Mouse (Mus musculus) gonadal fat pad, adult 2 months (tissue): Measurements from ENCODE around the gene Slc22a20. TPM values are rescaled to one million over a fixed set of nuclear protein-coding genes. Genes with fewer than 3 reads are reported as not detected.

ENCODE experiments used
- DNase-seq: peaks from one replicate; pipeline ENCODE4 v3.0.0-alpha.2; 2012; ENCODE audit warnings: low read depth
- polyA plus RNA-seq: library from polyadenylated mRNA; depleted of rRNA; stranded (reverse); fragments of >200 nt; gene quantifications from 2 replicates; pipeline ENCODE4 v1.2.3, GENCODE M21; 2012

Slc22a20 gene
- polyA plus RNA-seq, 1 experiment = not detected

DNA sequence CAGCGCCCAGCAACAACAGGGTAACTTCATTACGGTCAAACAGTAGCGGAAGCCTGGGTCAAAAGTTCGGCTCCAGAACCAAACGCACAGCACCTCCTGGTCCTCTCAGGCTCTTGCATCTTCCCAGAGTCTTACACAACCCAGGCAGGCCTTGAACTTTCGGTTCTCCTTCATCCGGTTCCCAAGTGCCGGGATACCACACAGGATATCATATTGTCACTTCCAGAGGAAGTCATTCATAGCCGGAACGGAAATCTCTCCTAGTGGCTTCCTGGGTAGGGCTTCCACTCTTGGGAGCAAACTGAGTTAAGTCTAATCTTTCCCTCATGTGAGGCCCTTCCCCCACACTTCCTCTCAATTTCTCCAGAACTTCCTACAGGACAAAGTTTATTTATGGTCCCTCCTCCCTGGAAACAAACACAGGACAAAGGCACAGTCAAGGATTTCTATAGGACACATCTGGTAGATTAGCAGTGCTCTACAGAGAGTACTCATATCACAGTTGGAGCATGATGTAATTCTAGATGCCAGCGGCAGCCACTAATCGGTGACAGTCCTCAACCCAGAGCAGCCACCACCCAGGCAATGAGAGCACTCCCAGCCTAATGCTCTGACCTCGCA lies 33.8 kb downstream of the Slc22a20 start:
- no peak for DNase-seq

DNA sequence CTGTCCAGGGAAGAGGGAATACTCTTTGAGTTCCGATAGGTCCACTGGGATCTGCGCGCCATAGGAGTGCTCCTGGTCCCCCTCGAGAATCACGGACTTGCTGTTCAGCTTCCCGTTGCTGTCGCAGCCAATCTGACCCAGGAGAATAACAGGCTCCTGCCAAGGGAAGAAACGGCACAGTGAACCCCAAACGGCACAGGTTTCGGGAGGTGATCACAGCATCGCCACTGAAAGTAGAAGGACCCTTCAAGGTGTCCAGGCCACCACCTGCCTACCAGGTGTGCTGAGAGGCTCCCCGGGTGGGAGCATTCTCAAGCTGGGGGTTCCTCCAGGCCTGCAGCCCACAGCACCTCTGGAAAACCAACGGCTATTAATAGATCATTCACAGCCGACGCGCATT lies 34.3 kb downstream of the Slc22a20 start:
- no peak for DNase-seq

GRCm38 (mm10) chr19:5950218-5950617 lies 35.7 kb downstream of the Slc22a20 start:
- DNase-seq = no peak

- no peak for DNase-seq
Measured at GRCm38 (mm10) chr19:5945891-5946290, 40.1 kb downstream of the Slc22a20 start.

DNA sequence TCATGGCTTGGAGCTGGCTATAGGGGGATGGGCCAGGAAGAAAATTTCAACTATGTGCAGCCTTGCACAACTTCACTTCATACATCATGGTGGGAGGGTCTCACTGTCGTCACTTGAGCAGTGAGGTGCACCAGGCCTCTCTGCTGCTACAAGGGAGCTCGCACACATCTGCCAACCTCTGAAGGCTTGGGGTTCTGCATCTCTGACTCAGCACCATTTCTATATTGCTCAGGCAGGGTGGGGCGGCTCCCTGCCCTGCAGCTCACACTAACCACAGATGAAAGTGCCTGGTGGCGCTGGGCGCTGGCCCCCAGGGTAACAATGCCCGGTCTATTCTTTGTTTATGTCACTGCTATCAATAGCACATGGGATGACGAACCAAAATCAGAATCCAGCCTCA lies 40.9 kb downstream of the Slc22a20 start:
- DNase-seq = no peak

- DNase-seq = no peak
Measured at GRCm38 (mm10) chr19:5944145-5944544, 41.8 kb downstream of the Slc22a20 start.

- no peak for DNase-seq
Measured at GRCm38 (mm10) chr19:5943404-5943803, 42.5 kb downstream of the Slc22a20 start.

DNA sequence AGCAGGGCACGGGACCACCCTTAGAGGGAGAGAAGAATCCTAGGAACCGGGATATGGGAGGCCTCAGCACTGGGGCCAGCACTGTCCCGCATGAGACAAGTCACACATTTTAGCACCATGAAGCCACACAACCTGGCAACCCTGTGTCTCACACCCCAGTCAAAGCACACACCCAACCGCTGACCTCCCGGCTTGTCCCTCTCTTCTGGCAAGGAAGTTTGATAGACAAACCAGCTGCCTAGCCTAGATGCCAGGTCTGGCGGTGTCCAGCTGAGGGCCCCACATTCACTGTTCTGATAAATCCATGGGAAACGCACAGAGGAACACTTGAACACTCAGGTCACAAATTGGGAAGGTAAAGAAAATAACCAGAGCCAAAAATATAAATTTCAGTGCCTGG lies 43.4 kb downstream of the Slc22a20 start:
- DNase-seq = no peak

DNA sequence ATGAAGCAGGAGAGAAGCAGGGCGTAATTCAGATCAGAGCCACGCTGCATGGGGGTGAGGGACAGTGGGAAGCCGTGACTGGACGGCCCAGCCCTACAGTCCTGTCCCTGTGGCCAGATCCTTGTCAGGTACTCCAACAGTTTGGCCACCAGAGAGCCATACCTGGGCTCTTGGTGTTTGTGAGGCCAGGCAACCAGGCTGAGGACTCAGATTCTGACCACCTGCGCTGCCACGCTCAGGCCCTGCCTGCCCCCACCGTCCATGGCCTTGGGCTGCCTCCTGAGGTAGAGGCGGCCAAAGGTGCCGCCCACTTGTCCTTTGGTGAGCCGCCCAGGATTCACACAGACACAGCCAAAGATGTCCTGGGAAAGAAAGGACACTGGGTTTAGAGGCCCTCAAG lies 45.3 kb downstream of the Slc22a20 start:
- DNase-seq = no peak

DNA sequence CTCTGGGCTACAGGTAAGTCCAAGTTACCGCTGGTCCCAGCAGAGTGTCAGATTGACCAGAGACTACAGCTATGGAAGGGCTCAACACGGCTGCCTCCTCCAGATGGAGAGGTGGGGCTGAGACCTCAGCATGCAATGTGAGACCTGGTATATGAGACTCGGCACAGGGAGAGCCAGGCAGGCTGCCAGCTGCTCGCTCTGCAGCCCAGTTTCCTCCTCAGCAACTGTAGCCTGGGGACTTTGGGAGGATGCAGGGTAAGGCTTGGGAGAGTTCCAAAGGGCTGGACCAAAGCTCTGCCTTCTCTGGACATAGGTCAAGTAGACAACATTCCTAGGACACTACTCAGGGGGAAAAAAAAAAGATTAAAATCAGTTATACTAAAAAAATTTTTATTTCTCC lies 45.8 kb downstream of the Slc22a20 start:
- no peak for DNase-seq

DNA sequence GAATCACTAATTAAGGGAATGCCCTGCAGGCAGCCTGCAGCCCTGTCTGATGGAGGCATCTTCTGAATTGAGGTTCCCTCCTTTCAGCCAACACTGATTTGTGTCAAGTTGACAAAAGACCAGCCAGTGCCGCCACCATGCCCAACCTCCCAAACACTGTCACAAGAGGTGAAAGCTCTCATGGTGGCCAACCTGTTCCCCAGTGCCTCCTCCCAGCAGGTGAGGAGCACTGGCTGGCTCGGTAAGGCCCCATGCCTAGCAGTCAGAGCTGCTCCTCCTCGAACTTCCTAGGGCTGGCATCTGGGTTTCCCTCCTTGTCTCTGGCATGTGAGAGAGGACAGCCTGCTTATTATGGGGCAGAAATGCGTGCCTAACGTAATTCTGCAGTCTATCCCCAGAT lies 46.2 kb downstream of the Slc22a20 start:
- DNase-seq = no peak

GRCm38 (mm10) chr19:5938516-5938915 lies 47.4 kb downstream of the Slc22a20 start:
- no peak for DNase-seq

DNA sequence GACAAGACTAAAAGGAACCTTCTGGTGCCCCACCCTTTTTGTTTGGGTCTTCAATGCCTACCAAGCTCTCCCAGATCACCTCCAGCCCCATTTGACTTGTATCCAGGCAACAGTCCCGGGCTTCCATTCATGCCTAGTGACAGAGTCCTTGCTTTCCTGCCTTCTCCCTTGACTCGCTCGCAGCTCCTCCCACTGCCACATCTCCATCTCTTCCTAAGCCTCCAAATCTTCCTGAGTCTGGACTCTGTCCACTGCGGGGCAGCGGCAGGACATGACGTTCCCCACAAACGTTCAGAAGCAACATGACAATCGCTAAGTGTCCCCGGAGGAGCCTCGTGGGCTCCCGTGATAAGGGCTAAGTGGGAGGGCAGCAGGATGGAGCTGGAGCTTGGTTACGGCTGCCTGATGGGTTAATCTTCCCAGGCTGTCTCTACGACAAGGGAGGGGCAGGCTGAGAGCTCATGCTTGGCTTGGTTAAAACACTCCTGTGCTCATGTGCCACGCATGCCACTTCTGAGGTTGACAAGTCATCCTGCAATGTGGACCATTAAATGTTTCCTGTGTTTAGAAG lies 48.0 kb downstream of the Slc22a20 start:
- DNase-seq = no peak

- DNase-seq = no peak
Measured at GRCm38 (mm10) chr19:5937095-5937835, 48.7 kb downstream of the Slc22a20 start.

GRCm38 (mm10) chr19:5935691-5936090 lies 50.3 kb downstream of the Slc22a20 start:
- DNase-seq = no peak

- no peak for DNase-seq
Measured at GRCm38 (mm10) chr19:5935266-5935665, 50.7 kb downstream of the Slc22a20 start.

DNA sequence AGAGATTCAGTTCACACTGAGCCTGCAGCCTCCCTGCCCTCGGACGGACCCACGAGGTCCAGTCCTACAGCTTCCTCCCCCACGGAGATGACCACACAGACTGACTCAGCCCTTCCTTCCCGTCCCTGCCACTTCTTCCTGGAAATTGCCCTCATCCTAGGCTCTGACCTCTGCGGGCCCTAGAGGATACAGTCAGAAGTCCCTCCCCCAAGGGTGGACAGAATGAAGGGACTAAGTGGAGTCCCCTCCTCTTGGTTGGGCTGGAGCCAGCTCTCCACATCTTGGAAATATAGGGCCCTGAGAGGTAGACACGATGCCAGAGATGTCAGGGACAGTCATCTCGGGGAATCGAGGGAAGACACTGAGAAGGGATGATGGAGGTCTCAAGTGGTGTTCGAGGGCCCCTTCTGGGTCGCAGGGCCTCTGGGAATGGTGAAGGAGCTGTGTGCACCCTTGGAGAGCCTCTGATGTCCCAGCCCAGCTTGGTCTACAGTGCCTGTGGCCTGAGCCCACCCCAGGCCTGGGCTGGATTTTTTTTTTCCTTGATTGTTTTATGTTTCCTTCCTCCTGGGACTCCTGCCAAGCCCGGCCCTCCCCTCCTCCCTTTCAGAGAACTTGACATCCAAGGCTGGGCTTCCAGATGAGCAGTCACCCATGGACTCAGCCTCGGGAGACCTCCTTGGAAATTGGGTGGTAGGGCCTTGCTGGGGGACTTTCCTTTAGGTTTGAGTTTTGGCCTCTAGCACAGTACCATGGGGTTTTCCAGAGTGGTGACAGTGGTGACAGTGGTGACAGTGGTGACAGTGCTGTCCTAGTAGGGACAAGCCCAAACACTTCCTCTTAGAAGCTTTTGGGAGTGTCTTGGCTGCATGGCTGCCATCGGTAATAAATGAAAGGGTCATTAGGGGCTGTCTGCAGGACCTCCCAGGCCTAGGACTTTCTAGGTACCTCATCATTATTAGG lies 56.0 kb downstream of the Slc22a20 start:
- DNase-seq = no peak

- no peak for DNase-seq
Measured at GRCm38 (mm10) chr19:5928546-5928945, 57.4 kb downstream of the Slc22a20 start.

DNA sequence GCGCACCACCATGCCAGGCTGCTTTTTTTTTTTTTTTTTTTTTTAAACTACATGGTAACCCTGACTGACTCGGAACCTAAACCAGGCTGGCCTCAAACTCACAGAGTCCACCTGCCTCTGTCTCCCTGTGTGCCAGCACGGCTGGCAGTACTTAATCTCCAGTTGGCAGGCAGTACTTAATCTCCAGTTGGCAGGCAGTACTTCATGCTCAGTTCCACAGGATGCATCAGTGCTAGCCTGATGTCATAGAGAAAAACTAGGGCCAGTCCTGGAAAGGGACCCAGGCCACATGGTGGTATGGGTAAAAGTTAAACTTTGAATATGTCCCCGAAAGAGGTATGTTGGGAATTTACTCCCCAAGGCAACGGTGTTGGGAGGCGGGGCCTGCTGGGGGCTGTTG lies 57.8 kb downstream of the Slc22a20 start:
- no peak for DNase-seq

DNA sequence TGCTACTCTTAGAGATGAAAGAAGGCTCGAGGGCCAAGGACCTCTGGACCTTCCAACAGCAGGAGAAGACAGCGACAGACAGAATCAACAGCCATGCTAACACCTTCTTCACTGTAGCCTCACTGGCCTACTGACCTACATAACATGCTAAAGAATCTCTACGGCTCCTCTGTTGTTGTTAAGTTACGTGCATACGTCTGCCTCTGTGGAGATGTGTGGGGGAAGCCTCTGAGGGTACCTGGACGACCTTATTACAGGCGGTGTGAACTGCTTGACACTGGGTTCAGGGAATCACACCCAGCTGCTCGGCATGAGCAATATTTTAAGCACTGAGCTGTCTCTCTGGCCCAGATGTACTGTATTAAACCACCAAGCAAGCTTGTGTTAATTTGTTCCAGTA lies 58.4 kb downstream of the Slc22a20 start:
- no peak for DNase-seq

DNA sequence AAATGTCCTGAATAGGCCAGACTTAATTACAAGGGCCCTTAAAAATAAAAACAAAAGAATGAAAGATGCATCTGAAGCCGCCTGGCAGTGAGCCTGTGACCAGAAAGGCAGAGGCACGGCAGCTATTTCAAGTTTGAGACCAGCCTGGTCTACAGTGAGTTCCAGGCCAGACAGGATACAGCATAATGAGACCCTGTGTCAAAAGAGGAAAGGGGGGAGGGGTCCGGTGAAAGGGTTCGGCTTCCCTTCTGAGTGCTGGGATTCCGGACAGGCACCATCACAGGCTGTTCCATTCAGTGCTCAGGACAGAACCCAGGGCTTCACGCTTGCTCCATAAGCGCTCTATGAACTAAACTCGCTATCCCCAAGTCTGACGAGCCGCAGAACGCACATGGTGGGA lies 58.9 kb downstream of the Slc22a20 start:
- DNase-seq = no peak

DNA sequence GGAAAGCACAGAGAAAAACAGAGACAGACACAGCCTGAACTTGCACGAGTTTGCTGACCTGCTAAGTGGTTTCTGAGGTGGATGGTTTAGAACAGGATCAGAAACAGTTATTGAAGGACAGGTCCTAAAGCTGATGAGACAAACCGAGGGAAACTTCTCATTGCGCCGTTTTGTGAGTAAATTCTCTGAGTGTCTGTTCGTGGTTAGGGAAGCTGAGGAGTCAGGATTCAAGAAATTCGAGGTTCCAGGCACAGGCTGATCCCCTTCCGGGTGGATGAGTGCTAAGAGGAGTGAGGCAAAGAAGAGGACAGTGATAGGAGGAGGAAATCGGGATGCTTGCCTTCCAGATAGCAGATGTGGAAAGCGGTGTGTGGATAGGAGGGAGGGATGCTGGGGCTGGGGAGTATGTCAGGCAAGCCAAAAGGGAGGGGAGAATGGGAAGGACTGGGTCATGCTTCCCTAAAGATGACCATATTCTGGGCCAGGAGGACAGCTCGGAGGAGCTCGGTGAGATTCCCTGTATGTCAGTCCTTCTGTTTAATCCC lies 60.6 kb downstream of the Slc22a20 start:
- DNase-seq = no peak
